Mouse (Mus musculus): ENCODE results near the gene Akap7. TPM values are rescaled to one million over a fixed set of nuclear protein-coding genes. Genes with fewer than 3 reads are reported as not detected.

Akap7 gene
- polyA plus RNA-seq, 1 experiment from 2014 or later: 35.1 TPM

DNA sequence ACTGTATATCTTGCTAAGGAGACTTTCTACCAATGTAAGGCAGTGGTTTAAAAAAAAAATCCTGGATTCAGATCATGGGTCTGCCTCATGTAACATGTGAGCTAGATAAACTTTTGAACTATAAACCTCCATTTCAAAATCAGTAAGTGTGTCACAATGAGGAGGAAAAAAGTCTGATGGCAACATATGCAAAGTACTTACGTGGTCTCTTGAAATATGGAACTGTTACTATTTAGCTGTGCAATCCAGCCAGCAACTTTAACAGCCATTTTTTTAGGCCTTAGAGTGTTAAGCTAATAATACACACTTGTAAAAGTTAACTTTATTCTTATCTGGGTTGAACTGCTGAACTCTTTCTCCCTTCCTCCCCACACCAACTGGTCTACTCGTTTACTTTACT is 181.6 kb downstream of the Akap7 start:
- Histone ChIP-seq H3K4me3 (replicated peaks; ENCODE audit: low read depth, low read length) (no peak overlapping the region), H3K4me1 (ENCODE audit: control insufficient read depth, insufficient read depth, low read length) (no peaks in the 10 kb centered on the region), H3K27me3 (ENCODE audit: control insufficient read depth, insufficient read depth, low read length) (no peaks in the 10 kb centered on the region), H3K4me2 (ENCODE audit: low read length) (no peak overlapping the region), H3K9ac (replicated peaks; ENCODE audit: low read length) (no peak overlapping the region), H3K27ac (replicated peaks; ENCODE audit: low read depth, low read length) (no peak overlapping the region), H3K36me3 (ENCODE audit: control insufficient read depth, insufficient read depth, low read length) (no peaks in the 10 kb centered on the region), H3K9me3 (ENCODE audit: control insufficient read depth, low read length) (no peaks in the 10 kb centered on the region)
- ATAC-seq (ENCODE audit: low FRiP score, low TSS enrichment): no peak
- DNase-seq: no peak
- WGBS: 92% methylated on average over 2 of the region's 2 CpGs

DNA sequence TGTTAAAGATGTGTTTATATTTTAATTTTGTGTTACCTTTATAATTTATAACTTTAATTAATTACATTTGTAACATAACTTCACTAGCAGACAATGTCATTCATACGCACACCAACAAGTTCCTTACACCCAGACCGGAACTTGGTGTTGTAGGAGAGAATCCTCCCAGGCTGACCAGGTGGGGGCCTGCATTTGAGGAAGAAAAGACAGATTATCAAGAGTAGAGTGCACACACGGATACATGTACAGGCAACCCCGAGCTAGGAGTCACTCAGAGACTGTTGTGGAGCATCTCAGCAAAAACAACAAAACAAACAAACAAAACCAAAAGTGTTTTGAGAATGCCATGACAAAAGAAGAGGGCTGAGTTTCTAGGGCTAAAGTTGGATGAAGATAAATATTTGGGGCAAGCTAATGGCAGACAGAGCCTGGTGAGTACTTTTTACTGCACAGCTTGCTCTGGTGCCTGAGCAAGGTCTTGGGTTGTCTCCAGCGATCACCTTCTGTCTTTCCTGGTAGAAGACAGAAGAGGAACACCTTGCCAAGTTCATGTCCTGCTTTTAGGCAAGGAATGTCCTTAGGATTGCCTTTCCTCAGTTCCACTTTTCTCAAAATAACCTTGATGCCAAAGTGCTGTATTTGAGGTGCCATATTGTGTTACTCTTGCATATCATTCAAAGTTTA is 186.7 kb downstream of the Akap7 start:
- DNase-seq (no peak), ATAC-seq (ENCODE audit: low FRiP score, low TSS enrichment) (no peak)
- Histone ChIP-seq H3K36me3 (ENCODE audit: control insufficient read depth, insufficient read depth, low read length) (no peaks in the 10 kb centered on the region), H3K27me3 (ENCODE audit: control insufficient read depth, insufficient read depth, low read length) (no peaks in the 10 kb centered on the region), H3K4me1 (ENCODE audit: control insufficient read depth, insufficient read depth, low read length) (no peaks in the 10 kb centered on the region), H3K9me3 (ENCODE audit: control insufficient read depth, low read length) (no peaks in the 10 kb centered on the region), H3K4me3 (replicated peaks; ENCODE audit: low read depth, low read length) (no peak overlapping the region), H3K9ac (replicated peaks; ENCODE audit: low read length) (no peak overlapping the region), H3K4me2 (ENCODE audit: low read length) (no peak overlapping the region), H3K27ac (replicated peaks; ENCODE audit: low read depth, low read length) (no peak overlapping the region)
- 92% methylated on average over 5 of the region's 5 CpGs for WGBS

Other genes starting within 250 kb of the Akap7 start
- gene Epb41l2, start 51.9 kb upstream of the Akap7 start, polyA plus RNA-seq (2014; fragmentation: Nextera tagmentation; extraction: Ambion mirVana): 19.0 and 23.6 TPM in 2 replicates
- gene Smlr1, start 228.4 kb upstream of the Akap7 start, polyA plus RNA-seq (2014; fragmentation: Nextera tagmentation; extraction: Ambion mirVana): not detected in 2 replicates